Mouse (Mus musculus): ENCODE data around the gene Mri1. TPM values are rescaled to one million over a fixed set of nuclear protein-coding genes. Genes with fewer than 3 reads are reported as not detected.

Gene Mri1
- total RNA-seq, 2 experiments from 2014 or later, result 10.1 to 12.3 TPM

DNA sequence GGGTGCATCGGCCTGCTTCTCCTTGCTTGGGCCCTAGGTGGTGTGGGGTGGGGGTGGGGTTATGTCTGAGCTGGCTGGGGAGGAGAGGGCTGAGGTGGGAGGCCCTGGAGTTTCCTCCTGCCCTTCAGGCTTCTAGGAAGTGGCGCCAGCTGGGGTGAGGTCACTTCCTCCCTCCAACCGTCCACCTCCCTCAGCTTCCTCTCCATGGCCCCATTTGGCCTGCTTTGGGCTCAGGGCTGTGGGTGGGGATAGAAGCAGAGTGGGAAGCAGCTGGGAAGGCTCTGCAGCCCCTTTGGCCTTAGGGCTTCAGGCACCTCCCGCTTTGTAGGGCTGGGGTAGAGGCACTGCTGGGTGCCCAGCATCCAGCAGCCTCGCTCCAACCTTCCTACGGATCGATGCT, 49.3 kb downstream of the Mri1 start:
- intact Hi-C loops (cut with DNase I), result loop anchor here (10.0 kb wide), 1 partner anchor 463 kb away; the partner anchor contains the start of gene Adgre5
- DNase-seq, result peak; percentile 76

DNA sequence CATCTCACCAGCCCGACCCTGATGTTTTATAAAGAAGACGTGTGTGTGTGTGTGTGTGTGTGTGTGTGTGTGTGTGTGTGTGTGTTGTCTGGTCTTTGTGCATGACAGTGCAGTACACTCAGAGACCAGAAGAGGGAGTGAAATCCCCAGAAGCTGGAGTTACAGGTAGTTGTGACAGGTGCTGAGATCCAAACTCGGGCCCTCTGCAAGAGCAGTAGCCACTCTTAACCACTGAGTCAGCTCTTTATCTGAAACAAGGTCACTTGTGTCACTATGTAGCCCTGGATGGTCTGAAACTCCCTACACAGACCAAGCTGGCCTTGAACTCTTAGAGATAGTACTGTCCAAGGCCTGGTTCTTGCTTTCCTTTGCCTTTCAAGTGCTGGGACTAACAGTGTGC, 50.5 kb downstream of the Mri1 start:
- intact Hi-C loops (cut with DNase I), result loop anchor here (10.0 kb wide), 1 partner anchor 462 kb away; the partner anchor contains the start of gene Adgre5
- no peak for DNase-seq

DNA sequence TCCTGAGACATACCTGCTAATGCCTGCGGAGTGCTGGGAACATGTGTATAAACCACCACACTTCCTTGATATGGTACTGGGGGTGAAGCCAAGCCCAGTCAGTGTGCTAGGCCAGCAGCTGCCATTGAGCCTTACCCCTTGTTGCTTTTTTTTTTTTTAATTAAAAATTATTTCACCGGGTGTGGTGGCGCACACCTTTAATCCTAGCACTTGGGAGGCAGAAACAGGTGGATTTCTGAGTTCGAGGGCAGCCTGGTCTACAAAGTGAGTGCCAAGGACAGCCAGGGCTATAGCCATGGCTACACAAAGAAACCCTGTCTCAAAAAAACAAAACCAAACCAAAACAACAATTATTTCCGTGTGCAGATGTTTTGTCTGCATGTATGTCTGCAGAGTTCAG, 52.1 kb downstream of the Mri1 start:
- intact Hi-C loops (cut with DNase I), result loop anchor here (10.0 kb wide), 1 partner anchor 460 kb away; the partner anchor contains the start of gene Adgre5

DNA sequence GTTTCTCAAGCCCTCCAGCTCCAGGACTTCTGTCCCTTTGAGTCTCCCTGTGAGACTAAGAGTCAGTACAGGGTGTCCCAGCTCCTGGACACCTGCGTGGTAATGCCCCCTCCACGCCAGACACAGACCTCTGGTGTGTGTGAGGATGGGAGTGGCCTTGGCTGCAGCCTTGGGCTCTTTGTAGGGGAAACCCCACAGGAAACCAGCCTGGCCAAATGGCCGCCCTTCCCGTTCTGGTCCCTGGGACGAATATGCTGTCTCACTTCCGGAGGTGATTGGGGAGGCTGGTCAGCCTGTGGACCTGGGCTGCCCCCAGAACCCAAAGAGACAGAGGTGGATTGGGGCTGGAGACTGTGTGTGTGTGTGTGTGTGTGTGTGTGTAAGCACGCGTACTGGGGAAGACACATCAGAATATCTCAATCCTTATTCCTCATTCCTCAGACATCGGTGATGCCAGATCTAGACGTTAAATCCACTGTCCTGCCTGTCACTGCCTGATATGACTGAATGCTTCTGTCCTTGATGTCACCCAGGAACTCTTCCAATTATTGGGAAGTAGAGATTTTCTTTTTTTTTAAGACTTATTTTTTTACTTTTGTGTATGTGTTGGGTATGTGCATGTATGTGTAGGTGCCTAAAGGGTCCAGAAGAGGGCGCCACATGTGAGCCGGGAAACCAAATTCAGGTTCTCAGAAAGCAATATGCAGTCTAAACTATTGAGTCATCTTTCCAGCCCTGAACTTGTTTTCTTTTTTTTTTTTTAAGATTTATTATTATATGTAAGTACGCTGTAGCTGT, 53.0 kb downstream of the Mri1 start:
- peak; percentile 85 to 87 for DNase-seq
- intact Hi-C loops (cut with DNase I), result loop anchor here (1.0 to 10.0 kb wide), 4 partner anchors 13 to 778 kb away; partner anchors contain the start of genes Adgre5 and Ier2

More for the DNA sequence above, 52.1 kb downstream of the Mri1 start:
- DNase-seq, result no peak

DNA sequence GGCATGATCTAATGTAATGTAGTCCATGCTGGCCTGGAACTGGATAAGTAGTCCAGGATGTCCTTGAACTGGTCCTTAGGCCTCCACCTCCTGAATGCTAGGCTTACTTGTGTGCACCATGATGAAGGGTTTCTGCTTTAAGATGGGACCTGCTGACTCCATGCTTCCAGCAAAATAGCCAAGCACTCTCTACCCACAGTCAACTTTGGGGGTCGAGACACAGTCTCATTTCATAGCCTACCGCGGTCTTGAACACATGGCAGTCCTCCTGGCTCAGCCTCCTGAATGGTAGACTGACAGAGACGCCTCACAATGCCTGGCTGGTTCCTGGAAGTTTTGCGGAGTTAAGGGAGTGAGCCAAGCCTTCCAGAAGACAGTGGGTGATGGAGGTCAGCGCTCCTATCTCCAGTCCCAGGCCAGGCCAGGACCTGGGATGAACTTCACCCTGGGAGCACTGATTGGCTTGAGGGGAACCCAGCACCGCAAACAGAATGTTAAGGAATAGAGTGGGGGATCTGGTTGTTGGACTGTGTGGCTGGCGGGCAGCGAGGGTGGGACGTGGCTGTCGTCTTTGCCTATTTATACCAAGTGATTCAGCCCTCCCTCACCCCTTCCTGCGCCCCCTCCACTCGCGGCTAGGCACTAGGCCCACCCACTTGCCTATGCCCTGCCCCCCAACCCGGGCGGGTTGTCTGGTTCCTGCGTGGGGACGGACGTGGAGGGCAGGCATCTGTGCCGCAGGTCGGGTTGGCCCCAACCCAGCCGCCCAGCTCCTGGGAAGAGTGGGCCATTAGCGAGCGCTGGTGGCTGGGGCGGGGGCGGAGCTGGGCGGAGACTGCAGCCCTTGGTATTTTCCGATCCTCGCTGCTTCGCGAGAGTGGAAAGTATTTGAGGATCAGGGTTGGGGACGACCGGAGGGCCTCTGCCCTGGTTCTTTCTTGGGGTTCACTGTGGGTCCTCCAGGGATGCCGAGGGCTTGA, 53.9 kb downstream of the Mri1 start:
- DNase-seq, result peak; percentile 88 to 91
- intact Hi-C loops (cut with DNase I), result loop anchor here (1.0 to 10.0 kb wide), 4 partner anchors 12 to 779 kb away; partner anchors contain the start of genes Adgre5 and Ier2

DNA sequence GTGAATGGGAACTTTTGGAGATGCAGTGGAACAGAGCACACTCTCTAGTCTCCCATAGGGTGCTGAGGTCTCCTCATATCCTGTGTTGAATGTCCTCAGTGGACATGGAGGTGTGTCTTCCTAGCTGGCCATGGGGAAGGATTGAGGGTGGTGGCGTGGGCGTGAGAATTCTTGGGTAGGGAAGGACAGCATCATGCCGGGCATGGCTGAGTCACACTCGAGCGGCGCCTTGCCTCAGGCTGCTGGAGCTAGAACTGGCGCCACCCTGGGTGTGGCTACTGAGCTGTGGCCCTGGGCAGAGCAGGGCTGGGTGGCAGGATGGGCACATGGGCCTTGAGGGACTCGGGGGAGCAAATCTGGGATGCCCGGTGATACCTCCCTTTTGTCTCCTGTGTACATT, 54.7 kb downstream of the Mri1 start:
- DNase-seq, result peak; percentile 61 to 71
- intact Hi-C loops (cut with DNase I), result loop anchor here (5.0 to 10.0 kb wide), 3 partner anchors 458 to 780 kb away; partner anchors contain the start of genes Adgre5 and Ier2

DNA sequence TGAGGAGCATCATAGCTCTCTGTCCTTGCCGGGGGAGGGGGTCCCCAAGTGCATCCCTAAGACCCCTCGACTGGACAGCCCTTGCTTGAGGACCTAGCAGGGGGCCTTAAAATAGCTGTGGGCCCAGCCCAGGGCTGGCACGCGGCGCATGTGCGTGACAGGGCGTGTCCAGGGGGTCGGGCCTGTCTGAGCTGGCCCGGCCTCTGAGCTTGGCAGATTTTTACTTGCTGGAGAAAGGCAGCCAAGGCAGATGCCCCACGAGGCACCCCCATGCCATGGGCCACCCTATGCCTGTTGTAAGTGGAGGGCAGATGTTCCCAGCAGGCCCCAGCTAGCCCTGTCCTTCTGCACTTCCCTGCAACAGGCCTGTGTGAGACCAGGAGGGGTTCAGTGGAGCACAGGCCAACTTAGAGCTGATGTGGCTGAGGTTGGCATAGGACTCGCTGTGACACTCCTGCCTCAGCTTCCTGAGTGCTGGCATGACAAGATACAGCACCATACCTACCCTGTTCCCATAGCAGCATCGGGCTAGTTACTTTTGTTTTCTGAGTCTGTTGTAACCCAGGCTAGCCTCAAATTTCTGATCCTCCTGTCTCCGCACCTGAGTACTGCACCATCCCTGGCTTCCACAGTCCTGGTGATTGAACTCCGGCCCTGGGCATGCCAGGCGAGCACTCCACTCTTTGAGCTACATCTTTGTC, 55.4 kb downstream of the Mri1 start:
- intact Hi-C loops (cut with DNase I), result loop anchor here (5.0 to 10.0 kb wide), 3 partner anchors 457 to 781 kb away; partner anchors contain the start of genes Adgre5 and Ier2
- peak; percentile 87 to 90 for DNase-seq

DNA sequence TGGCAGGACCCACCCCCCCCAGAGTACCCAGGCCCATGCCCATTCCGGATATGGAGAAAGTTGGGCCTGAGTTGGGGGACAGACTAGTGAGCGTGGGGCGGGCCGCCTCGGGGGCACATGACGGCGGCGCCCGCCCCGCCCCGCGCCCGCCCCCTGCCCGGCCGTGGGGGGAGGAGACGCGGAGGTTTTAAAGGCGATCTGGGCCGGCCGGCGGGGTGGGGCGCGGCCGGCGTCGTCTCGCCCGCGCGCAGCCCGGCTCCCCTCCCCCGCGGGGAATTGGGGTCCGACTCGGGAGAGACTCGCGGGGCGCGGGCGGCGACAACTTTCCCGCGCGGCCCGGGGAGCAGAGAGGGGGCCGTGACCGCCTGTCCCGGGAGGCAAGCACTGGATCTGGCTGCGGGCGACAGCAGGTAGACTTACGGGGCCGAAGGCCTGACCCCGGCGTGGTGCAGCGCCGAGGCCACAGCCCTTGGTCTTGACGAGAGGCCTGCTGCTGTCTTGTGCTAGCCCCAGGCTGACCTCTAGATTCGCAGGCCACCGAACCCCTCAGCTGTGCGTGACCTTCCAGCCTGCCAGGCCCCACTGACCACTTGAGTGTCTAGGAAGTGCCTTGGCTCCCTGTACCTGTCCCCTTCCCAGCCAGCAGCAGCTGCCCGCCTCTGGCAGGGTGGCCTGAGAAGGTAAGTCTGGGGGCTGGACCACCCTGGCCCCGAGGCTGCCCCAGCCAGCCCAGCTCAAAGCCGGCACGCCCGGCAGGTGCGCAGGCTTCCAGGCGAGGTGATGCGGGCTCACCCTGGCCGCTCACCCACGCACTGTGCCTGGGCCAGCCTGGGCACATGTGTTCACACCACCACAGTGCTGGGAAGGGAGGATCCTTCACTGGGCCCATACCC, 56.2 kb downstream of the Mri1 start:
- intact Hi-C loops (cut with DNase I), result loop anchor here (5.0 to 10.0 kb wide), 3 partner anchors 456 to 781 kb away; partner anchors contain the start of genes Adgre5 and Ier2
- DNase-seq, result peak; percentile 93 to 94

DNA sequence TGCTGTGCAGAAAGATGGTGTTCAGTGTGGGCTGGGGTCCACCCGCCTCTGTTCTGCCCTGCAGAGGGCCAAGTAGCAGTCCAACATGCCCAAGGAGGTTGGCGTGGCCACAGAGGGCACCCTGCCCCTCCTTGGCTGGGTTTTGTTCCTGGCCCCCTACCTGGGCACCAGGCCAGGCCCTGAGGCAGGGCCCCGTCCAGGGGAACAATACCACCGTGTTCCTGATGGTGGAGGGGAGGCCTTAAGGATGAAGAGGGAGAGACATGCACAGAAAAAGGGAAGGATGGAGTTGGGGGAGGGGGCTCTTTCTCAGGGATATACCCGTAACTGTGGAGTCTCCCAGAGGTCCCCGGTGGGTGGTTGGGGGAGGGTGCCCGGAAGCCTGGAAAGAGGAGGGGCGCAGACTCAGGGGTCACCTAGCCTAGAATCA, 57.0 kb downstream of the Mri1 start:
- intact Hi-C loops (cut with DNase I), result loop anchor here (5.0 to 10.0 kb wide), 3 partner anchors 455 to 782 kb away; partner anchors contain the start of genes Adgre5 and Ier2
- no peak for DNase-seq

Small RNA genes lying within 50 kb of the gene (microRNA-seq; reads per million reads assigned to microRNA genes)
- gene Mir23a (ENCODE audit: borderline number of aligned reads in 2 of 2) (69,155 to 71,619 reads per million in 2 experiments), gene Mir24-2 (ENCODE audit: borderline number of aligned reads in 2 of 2) (0 reads per million in 2 experiments), gene Mir27a (ENCODE audit: borderline number of aligned reads in 2 of 2) (1,489 to 1,587 reads per million in 2 experiments), gene Mir3074-2 (ENCODE audit: borderline number of aligned reads in 2 of 2) (0 reads per million in 2 experiments)

Other genes with a start within 250 kb of the Mri1 start
- 1 to 10 TPM; 2.6 to 3.4 TPM for gene 2210011C24Rik, start 245.2 kb downstream of the Mri1 start, total RNA-seq (2021)
- gene Palm3, start 235.9 kb downstream of the Mri1 start, total RNA-seq (2021), result under 1 TPM; 0.11 to 0.87 TPM
- gene Il27ra, start 214.7 kb downstream of the Mri1 start, total RNA-seq (2021), result 1 to 10 TPM; 3.0 to 3.1 TPM
- gene Rln3, start 212.3 kb downstream of the Mri1 start, total RNA-seq (2021), result not detected
- gene Gm10643, start 192.2 kb downstream of the Mri1 start, total RNA-seq (2021), result 1 to 10 TPM; 4.1 to 4.5 TPM
- gene Rfx1, start 190.5 kb downstream of the Mri1 start, total RNA-seq (2021), result 10 to 100 TPM; 11.0 to 12.3 TPM
- gene Dcaf15, start 152.6 kb downstream of the Mri1 start, total RNA-seq (2021), result 1 to 10 TPM; 8.1 to 8.2 TPM
- gene Podnl1, start 131.3 kb downstream of the Mri1 start, total RNA-seq (2021), result not detected
- 10 to 100 TPM; 14.5 to 15.8 TPM for gene Cc2d1a, start 109.4 kb downstream of the Mri1 start, total RNA-seq (2021)
- under 1 TPM in 1 of 2 experiments, not detected in 1; 0.36 TPM for gene 4930432K21Rik, start 109.3 kb downstream of the Mri1 start, total RNA-seq (2021)
- gene Nanos3, start 72.1 kb downstream of the Mri1 start, total RNA-seq (2021), result under 1 TPM; 0.80 to 0.95 TPM
- 10 to 100 TPM in 1 of 2 experiments, 1 to 10 TPM in 1; 9.5 to 11.0 TPM for gene Zswim4, start 20.3 kb downstream of the Mri1 start, total RNA-seq (2021)
- gene D8Ertd738e, start 7.6 kb downstream of the Mri1 start, total RNA-seq (2021), result 100 to 1,000 TPM; 231 to 232 TPM
- 10 to 100 TPM in 1 of 2 experiments, 1 to 10 TPM in 1; 7.5 to 11.0 TPM for gene Ccdc130, start 13.1 kb upstream of the Mri1 start, total RNA-seq (2021)
- gene Cacna1a, start 131.1 kb upstream of the Mri1 start, total RNA-seq (2021), result 1 to 10 TPM; 1.7 to 4.4 TPM